Mouse (Mus musculus) brown adipose tissue, adult 24 weeks (tissue): ENCODE results near the gene Gm525. TPM values are rescaled to one million over a fixed set of nuclear protein-coding genes. Genes with fewer than 3 reads are reported as not detected.
A peak's percentile ranks its signal among the peaks of the same experiment; 100 is the strongest.
"Not testable (repeated sequence)": the region's sequence is repeated elsewhere in the genome, so short reads cannot be mapped to it uniquely, and the experiment has no call there.

ENCODE experiments used
- H3K27ac ChIP-seq: fragments of 200-500 bp; replicated peaks from 2 replicates; pipeline ENCODE4 v1.5.1; 2012; ENCODE audit warnings: low read depth, mild to moderate bottlenecking, low read length
- H3K4me1 ChIP-seq: fragments of 200-500 bp; 2 replicates; pipeline ENCODE4 v1.6.1; 2012; ENCODE audit warnings: low read length, mixed read lengths; ENCODE audit not compliant: control insufficient read depth, insufficient read depth, insufficient read length
- H3K4me3 ChIP-seq: fragments of 200-500 bp; 2 replicates; pipeline ENCODE4 v1.5.1; 2012; ENCODE audit warnings: low read depth, mild to moderate bottlenecking, low read length, moderate library complexity; ENCODE audit not compliant: insufficient read depth
- polyA plus RNA-seq: library from polyadenylated mRNA; stranded (reverse); fragments of >200 nt; gene quantifications from 2 replicates; pipeline ENCODE4 v1.2.4, GENCODE M21; 2012; ENCODE audit not compliant: missing spikeins, insufficient read depth, insufficient read length

Gene Gm525
- polyA plus RNA-seq, 1 experiment = not detected

DNA sequence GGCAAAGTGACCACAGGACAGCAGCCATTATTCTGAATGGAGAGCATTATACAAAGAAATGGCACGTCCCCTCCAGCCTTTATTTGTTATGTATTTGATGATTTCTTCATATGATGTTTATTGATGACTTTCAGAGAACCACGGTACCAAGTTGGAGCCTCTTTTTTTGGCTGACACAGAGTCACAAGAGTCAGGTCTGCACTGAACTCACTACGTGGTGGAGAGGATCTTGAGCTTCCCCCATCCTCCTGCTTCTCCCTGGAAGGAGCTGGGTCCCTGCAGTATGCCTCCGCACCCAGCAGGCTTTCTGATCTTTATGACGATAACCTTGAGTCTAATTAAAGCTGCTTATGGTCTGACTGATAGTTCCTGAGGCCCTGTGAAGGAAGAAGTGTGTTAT is 2.1 kb upstream of the Gm525 start:
- Histone ChIP-seq H3K27ac (no peak overlapping the region), H3K4me1 (peaks cover 11% of the 10 kb centered on the region), H3K4me3 (no peak overlapping the region)

- Histone ChIP-seq H3K27ac (peak overlapping the region; percentile 69), H3K4me1 (peaks cover 12% of the 10 kb centered on the region), H3K4me3 (peak overlapping the region; percentile 19)
Observed at GRCm38 (mm10) chr11:89074783-89075413, 1.3 kb downstream of the Gm525 start.

GRCm38 (mm10) chr11:89076370-89076821 is 2.8 kb downstream of the Gm525 start:
- Histone ChIP-seq H3K4me3 (peak overlapping the region; percentile 32; the same call in 1 of the 2 replicates), H3K27ac (peak overlapping the region; percentile 81), H3K4me1 (peaks cover 12% of the 10 kb centered on the region)

- Histone ChIP-seq H3K27ac (0 out of 2 replicates have a peak overlapping the region, but pooled peaks have one; percentile 18), H3K4me1 (peaks cover 12% of the 10 kb centered on the region), H3K4me3 (no peak overlapping the region)
Observed at GRCm38 (mm10) chr11:89077601-89078000, 4.0 kb downstream of the Gm525 start.

DNA sequence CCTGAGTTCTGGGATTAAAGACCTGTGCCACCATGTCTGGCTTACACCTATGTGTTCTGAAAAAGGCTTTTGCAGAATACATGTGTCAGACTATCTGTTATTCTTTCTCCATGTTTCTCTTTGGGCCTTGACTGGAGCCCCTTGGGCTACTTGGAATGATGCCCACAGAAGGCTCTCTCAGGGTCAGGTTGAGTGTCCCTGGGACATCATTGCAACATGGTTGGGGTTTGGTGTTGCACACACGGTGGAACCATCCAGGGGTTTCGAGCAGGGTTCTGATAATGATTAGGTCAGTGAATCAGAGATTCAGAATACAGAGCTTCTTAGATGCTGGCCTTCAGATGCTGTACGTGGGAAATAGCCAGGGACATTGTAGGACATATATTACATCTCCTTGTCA is 4.7 kb downstream of the Gm525 start:
- Histone ChIP-seq H3K4me1 (peaks cover 12% of the 10 kb centered on the region), H3K4me3 (no peak overlapping the region), H3K27ac (no peak overlapping the region)

DNA sequence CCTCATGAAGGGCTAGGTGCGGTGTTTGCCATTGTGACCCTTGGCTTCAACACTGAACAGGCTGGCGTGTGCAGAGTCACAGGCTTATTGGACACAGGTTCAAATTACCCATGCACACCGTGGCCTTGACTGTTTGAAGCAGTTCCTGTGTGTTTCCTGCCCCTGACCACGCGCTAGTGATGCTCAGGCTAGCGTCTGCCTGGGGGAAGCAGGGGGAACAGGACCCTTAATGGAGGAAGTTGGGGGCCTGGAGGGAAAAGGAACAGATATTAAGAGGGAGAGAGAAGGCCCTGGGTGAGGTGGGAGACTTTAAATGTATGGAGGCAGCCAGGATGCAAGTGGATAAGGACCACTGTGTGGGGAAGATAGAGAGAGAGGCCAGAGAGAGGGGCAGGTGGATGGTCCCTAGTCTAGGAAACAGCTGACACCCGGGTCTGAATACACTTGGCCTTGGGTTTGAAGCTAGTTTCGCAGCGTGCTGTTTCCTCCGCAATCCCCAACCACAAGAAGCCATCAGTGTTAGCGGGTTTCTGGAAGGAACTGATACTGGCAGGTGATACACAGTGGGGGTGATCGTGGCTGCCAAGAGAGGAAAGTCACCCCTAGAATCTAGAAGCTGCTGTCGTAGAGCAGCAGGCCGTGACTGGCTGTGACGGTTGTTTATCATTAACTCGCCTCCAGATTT is 5.5 kb downstream of the Gm525 start:
- Histone ChIP-seq H3K27ac (no peak overlapping the region), H3K4me1 (peaks cover 12% of the 10 kb centered on the region), H3K4me3 (no peak overlapping the region)

DNA sequence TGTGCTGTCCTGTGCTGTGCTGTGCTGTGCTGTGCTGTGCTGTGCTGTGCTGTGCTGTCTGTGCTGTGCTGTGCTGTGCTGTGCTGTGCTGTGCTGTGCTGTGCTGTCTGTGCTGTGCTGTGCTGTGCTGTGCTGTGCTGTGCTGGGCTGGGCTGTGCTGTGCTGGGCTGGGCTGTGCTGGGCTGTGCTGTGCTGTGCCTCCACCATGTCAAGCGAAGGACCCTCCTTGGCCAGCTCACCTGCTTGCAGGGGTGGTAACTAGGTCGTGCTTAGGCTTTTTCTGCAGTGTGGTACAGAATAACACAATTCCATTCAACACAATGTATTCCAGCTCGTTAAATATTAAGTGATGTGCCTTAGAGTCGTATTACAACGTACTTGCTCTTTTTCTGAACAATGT is 8.3 kb downstream of the Gm525 start:
- not testable (repeated sequence) for H3K27ac ChIP-seq, H3K4me1 ChIP-seq, H3K4me3 ChIP-seq

GRCm38 (mm10) chr11:89082691-89083090 is 9.1 kb downstream of the Gm525 start:
- H3K4me3 ChIP-seq, H3K27ac ChIP-seq, H3K4me1 ChIP-seq: not testable (repeated sequence)

GRCm38 (mm10) chr11:89084601-89085000 is 11.0 kb downstream of the Gm525 start:
- Histone ChIP-seq H3K4me3 (no peak overlapping the region), H3K4me1 (no peaks in the 10 kb centered on the region), H3K27ac (no peak overlapping the region)

- H3K4me3 ChIP-seq = no peak overlapping the region
- H3K4me1 ChIP-seq = no peaks in the 10 kb centered on the region
- no peak overlapping the region for H3K27ac ChIP-seq
Observed at GRCm38 (mm10) chr11:89086208-89086809, 12.7 kb downstream of the Gm525 start.

GRCm38 (mm10) chr11:89088754-89089153 is 15.1 kb downstream of the Gm525 start:
- H3K4me1 ChIP-seq = 0 out of 2 replicates have a peak, but pooled peaks cover 4% of the 10 kb centered on the region
- H3K4me3 ChIP-seq = no peak overlapping the region
- H3K27ac ChIP-seq = no peak overlapping the region

DNA sequence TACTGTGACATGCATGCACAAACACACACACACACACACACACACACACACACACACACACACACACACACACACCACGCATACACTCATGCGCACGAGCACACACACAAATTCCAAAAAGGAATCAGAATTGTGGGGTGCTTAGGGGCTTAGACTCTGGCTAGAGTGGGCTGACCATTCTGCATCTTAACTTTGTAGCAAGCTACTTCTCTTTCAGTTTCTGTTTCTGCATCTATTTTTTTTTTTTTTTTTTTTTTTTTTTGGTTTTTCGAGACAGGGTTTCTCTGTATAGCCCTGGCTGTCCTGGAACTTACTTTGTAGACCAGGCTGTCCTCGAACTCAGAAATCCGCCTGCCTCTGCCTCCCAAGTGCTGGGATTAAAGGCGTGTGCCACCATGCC is 16.7 kb downstream of the Gm525 start:
- H3K27ac ChIP-seq = not testable (repeated sequence)

GRCm38 (mm10) chr11:89092714-89093113 is 19.1 kb downstream of the Gm525 start:
- Histone ChIP-seq H3K4me3 (no peak overlapping the region), H3K27ac (peak overlapping the region; percentile 15; the same call in 1 of the 2 replicates), H3K4me1 (0 out of 2 replicates have a peak, but pooled peaks cover 4% of the 10 kb centered on the region)

More for the DNA sequence above, 16.7 kb downstream of the Gm525 start:
- H3K4me3 ChIP-seq, H3K4me1 ChIP-seq: not testable (repeated sequence)

DNA sequence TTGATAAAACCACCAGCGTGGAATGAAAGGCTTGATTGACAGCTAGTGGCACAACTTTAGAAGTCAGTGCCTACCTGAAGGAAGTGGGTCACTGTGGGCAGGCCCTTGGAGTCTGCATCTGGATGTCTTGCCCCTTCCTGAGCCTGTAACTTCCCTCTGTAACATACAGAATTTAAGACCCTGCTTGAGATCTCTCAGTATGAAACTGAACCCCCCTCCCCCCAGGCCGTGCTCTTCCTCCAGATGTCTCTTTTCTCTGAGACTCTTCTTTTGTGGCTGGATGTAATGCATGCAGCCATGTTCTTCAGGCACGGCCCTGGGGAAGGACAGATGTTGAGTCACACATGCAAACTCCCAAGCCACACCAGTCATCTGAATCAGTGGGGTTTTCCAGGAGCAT is 21.7 kb downstream of the Gm525 start:
- no peak overlapping the region for H3K4me3 ChIP-seq
- 0 out of 2 replicates have a peak, but pooled peaks cover 4% of the 10 kb centered on the region for H3K4me1 ChIP-seq
- H3K27ac ChIP-seq = no peak overlapping the region

DNA sequence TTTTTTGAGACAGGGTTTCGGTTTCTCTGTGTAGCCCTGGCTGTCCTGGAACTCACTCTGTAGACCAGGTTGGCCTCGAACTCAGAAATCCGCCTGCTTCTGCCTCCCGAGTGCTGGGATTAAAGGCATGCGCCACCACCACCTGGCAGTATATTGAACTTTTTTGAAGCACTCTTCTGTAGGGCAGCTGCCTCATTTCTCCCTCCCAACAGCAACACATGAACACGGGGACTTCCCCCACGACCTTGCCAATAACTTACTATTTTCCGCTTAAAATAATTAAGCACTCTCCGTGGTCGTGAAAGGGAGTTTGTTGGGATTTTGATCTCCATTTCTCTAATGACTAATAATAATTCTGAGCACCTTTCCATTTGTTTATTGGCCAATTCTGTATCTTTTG is 23.7 kb downstream of the Gm525 start:
- H3K4me1 ChIP-seq, H3K4me3 ChIP-seq, H3K27ac ChIP-seq: not testable (repeated sequence)
